Mouse (Mus musculus): ENCODE results near the gene Ect2. TPM values are rescaled to one million over a fixed set of nuclear protein-coding genes. Genes with fewer than 3 reads are reported as not detected.

The Ect2 gene
- polyA plus RNA-seq, 1 experiment from 2014 or later = 67.1 TPM

GRCm38 (mm10) chr3:27102965-27103364 lies 50.7 kb downstream of the Ect2 start:
- Histone ChIP-seq H3K27ac (no peak overlapping the region), H3K27me3 (no peaks in the 10 kb centered on the region), H3K9me3 (replicated peaks) (no peaks in the 10 kb centered on the region), H3K36me3 (ENCODE audit: poor library complexity, severe bottlenecking) (peaks cover 45% of the 10 kb centered on the region), H3K9ac (no peak overlapping the region), H3K4me1 (no peaks in the 10 kb centered on the region), H3K4me3 (no peak overlapping the region), H3K4me2 (no peak overlapping the region)
- no peak for ATAC-seq
- WGBS = 93% methylated on average over 6 of the region's 6 CpGs

- Histone ChIP-seq H3K9me3 (replicated peaks) (no peaks in the 10 kb centered on the region), H3K4me1 (no peaks in the 10 kb centered on the region), H3K36me3 (ENCODE audit: poor library complexity, severe bottlenecking) (peaks cover 59% of the 10 kb centered on the region), H3K27ac (no peak overlapping the region), H3K4me2 (no peak overlapping the region), H3K4me3 (no peak overlapping the region), H3K9ac (no peak overlapping the region), H3K27me3 (no peaks in the 10 kb centered on the region)
- ATAC-seq = no peak
- 94% methylated on average over 6 of the region's 6 CpGs for WGBS
These were observed 55.0 kb downstream of the Ect2 start for GRCm38 (mm10) chr3:27098633-27099032.

GRCm38 (mm10) chr3:27086221-27086620 lies 67.5 kb downstream of the Ect2 start:
- no peak overlapping the region for H3K27ac ChIP-seq
- peaks cover 35% of the 10 kb centered on the region for H3K36me3 ChIP-seq (ENCODE audit: poor library complexity, severe bottlenecking)
- H3K9me3 ChIP-seq (replicated peaks) = no peaks in the 10 kb centered on the region; the same call in 1 of the 2 replicates
- ATAC-seq = no peak
- H3K4me3 ChIP-seq = no peak overlapping the region
- H3K27me3 ChIP-seq = no peaks in the 10 kb centered on the region
- 98% methylated on average over 6 of the region's 6 CpGs for WGBS
- no peaks in the 10 kb centered on the region for H3K4me1 ChIP-seq
- H3K4me2 ChIP-seq = no peak overlapping the region
- no peak overlapping the region for H3K9ac ChIP-seq

- no peak overlapping the region for H3K4me3 ChIP-seq
- no peaks in the 10 kb centered on the region; the same call in 1 of the 2 replicates for H3K9me3 ChIP-seq (replicated peaks)
- WGBS = 92% methylated on average over 13 of the region's 13 CpGs
- no peak for ATAC-seq
- no peak overlapping the region for H3K4me2 ChIP-seq
- H3K36me3 ChIP-seq (ENCODE audit: poor library complexity, severe bottlenecking) = peaks cover 6% of the 10 kb centered on the region; the same call in 1 of the 2 replicates
- H3K27ac ChIP-seq = no peak overlapping the region
- H3K27me3 ChIP-seq = no peaks in the 10 kb centered on the region
- no peaks in the 10 kb centered on the region for H3K4me1 ChIP-seq
- H3K9ac ChIP-seq = no peak overlapping the region
These were observed 72.2 kb downstream of the Ect2 start for GRCm38 (mm10) chr3:27081229-27082060.

- H3K9me3 ChIP-seq (replicated peaks) = no peaks in the 10 kb centered on the region; the same call in 1 of the 2 replicates
- H3K4me2 ChIP-seq = no peak overlapping the region
- no peaks in the 10 kb centered on the region for H3K27me3 ChIP-seq
- H3K4me3 ChIP-seq = no peak overlapping the region
- no peaks in the 10 kb centered on the region for H3K4me1 ChIP-seq
- WGBS = 77% methylated on average over 7 of the region's 7 CpGs
- no peak overlapping the region for H3K27ac ChIP-seq
- no peak overlapping the region for H3K9ac ChIP-seq
- no peaks in the 10 kb centered on the region for H3K36me3 ChIP-seq (ENCODE audit: poor library complexity, severe bottlenecking)
- ATAC-seq = no peak
These were observed 73.5 kb downstream of the Ect2 start for GRCm38 (mm10) chr3:27080061-27080770.

GRCm38 (mm10) chr3:27073884-27074283 lies 79.8 kb downstream of the Ect2 start:
- H3K9me3 ChIP-seq (replicated peaks) = no peaks in the 10 kb centered on the region
- no peak overlapping the region for H3K9ac ChIP-seq
- H3K27me3 ChIP-seq = no peaks in the 10 kb centered on the region
- no peak overlapping the region for H3K4me2 ChIP-seq
- H3K4me1 ChIP-seq = no peaks in the 10 kb centered on the region
- H3K36me3 ChIP-seq (ENCODE audit: poor library complexity, severe bottlenecking) = no peaks in the 10 kb centered on the region
- ATAC-seq = no peak
- no peak overlapping the region for H3K27ac ChIP-seq
- WGBS = 93% methylated on average over 2 of the region's 2 CpGs
- no peak overlapping the region for H3K4me3 ChIP-seq

GRCm38 (mm10) chr3:27071706-27072105 lies 82.0 kb downstream of the Ect2 start:
- H3K9ac ChIP-seq = no peak overlapping the region
- H3K4me3 ChIP-seq = no peak overlapping the region
- ATAC-seq = no peak
- no peaks in the 10 kb centered on the region for H3K27me3 ChIP-seq
- no peaks in the 10 kb centered on the region for H3K36me3 ChIP-seq (ENCODE audit: poor library complexity, severe bottlenecking)
- no peaks in the 10 kb centered on the region; the same call in 1 of the 2 replicates for H3K9me3 ChIP-seq (replicated peaks)
- WGBS = 97% methylated on average over 4 of the region's 4 CpGs
- H3K27ac ChIP-seq = no peak overlapping the region
- H3K4me1 ChIP-seq = no peaks in the 10 kb centered on the region
- no peak overlapping the region for H3K4me2 ChIP-seq

GRCm38 (mm10) chr3:27070340-27070739 lies 83.3 kb downstream of the Ect2 start:
- Histone ChIP-seq H3K27ac (no peak overlapping the region), H3K27me3 (no peaks in the 10 kb centered on the region), H3K9ac (no peak overlapping the region), H3K4me2 (no peak overlapping the region), H3K36me3 (ENCODE audit: poor library complexity, severe bottlenecking) (no peaks in the 10 kb centered on the region), H3K4me3 (no peak overlapping the region), H3K4me1 (no peaks in the 10 kb centered on the region), H3K9me3 (replicated peaks) (no peaks in the 10 kb centered on the region; the same call in 1 of the 2 replicates)
- no peak for ATAC-seq
- 83% methylated on average over 9 of the region's 9 CpGs for WGBS

- Histone ChIP-seq H3K27ac (no peak overlapping the region), H3K4me1 (no peaks in the 10 kb centered on the region), H3K9ac (no peak overlapping the region), H3K4me3 (no peak overlapping the region), H3K27me3 (no peaks in the 10 kb centered on the region), H3K4me2 (no peak overlapping the region), H3K9me3 (replicated peaks) (no peaks in the 10 kb centered on the region; the same call in 1 of the 2 replicates), H3K36me3 (ENCODE audit: poor library complexity, severe bottlenecking) (no peaks in the 10 kb centered on the region)
- ATAC-seq = no peak
These were observed 86.5 kb downstream of the Ect2 start for GRCm38 (mm10) chr3:27067206-27067605.

- H3K36me3 ChIP-seq (ENCODE audit: poor library complexity, severe bottlenecking) = no peaks in the 10 kb centered on the region
- no peak for ATAC-seq
- no peaks in the 10 kb centered on the region; the same call in 1 of the 2 replicates for H3K9me3 ChIP-seq (replicated peaks)
- 96% methylated on average over 2 of the region's 2 CpGs for WGBS
- no peaks in the 10 kb centered on the region for H3K27me3 ChIP-seq
- H3K27ac ChIP-seq = no peak overlapping the region
- no peak overlapping the region for H3K4me3 ChIP-seq
- no peak overlapping the region for H3K9ac ChIP-seq
- no peak overlapping the region for H3K4me2 ChIP-seq
- peaks cover 4% of the 10 kb centered on the region for H3K4me1 ChIP-seq
These were observed 88.8 kb downstream of the Ect2 start for GRCm38 (mm10) chr3:27064886-27065285.

- H3K9ac ChIP-seq = no peak overlapping the region
- no peak overlapping the region for H3K27ac ChIP-seq
- ATAC-seq = no peak
- WGBS = 69% methylated on average over 11 of the region's 11 CpGs
- H3K9me3 ChIP-seq (replicated peaks) = no peaks in the 10 kb centered on the region; the same call in 1 of the 2 replicates
- H3K4me2 ChIP-seq = no peak overlapping the region
- H3K4me1 ChIP-seq = peaks cover 12% of the 10 kb centered on the region
- H3K36me3 ChIP-seq (ENCODE audit: poor library complexity, severe bottlenecking) = no peaks in the 10 kb centered on the region
- H3K27me3 ChIP-seq = no peaks in the 10 kb centered on the region
- no peak overlapping the region for H3K4me3 ChIP-seq
These were observed 90.0 kb downstream of the Ect2 start for GRCm38 (mm10) chr3:27063399-27064260.

All from forebrain, embryonic 13.5 days (tissue).